In the genomic region with DNA sequence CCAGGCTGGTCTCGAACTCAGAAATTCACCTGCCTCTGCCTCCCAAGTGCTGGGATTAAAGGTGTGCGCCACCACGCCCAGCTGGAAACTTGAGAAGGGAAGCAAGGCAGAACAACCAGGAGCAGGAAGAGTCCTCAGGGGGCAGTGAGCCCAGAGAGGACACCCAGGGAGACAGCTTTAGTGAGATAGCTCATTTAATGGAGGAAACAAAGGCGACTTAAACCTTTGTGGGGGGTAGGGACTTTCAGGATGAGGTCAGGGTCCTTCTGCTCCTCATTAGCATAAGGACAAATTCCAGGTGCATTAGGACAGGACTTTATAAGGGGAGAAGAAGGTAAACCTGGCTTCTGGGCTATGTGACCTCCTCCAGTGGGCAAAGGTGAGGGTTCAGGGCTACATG, we compare ENCODE assay signal across 23 mouse cellular contexts.
DNase-seq lines count a peak whose midpoint lies in the region; ATAC-seq and TF ChIP-seq lines count a peak whose summit lies in the region.
"Had no signal": no experiment of that assay in that cellular context is flagged by ENCODE, and none has a peak within 500 bp of the region (broad histone marks: within the 10 kb centered on the region; RNA-seq: fewer than 3 reads in every experiment).

No protein-coding gene starts in this region.

- no peaks in the 10 kb centered on the region for H3K36me3 ChIP-seq in kidney, embryonic 15.5 days
- no peaks in the 10 kb centered on the region for H3K36me3 ChIP-seq in ES-E14 (ENCODE audit: control insufficient read depth, insufficient read depth, low read length, poor library complexity, severe bottlenecking)
- H3K36me3 ChIP-seq: embryonic facial prominence, embryonic 10.5 days; embryonic facial prominence, embryonic 12.5 days; forebrain, embryonic 15.5 days had no signal

- H3K27ac ChIP-seq in kidney, embryonic 15.5 days: no peak overlapping the region
- no peak overlapping the region for H3K27ac ChIP-seq in ES-E14 (ENCODE audit: insufficient read depth, low read depth, low read length, poor library complexity, severe bottlenecking)
- H3K27ac ChIP-seq: embryonic facial prominence, embryonic 10.5 days; embryonic facial prominence, embryonic 12.5 days; forebrain, embryonic 13.5 days; forebrain, embryonic 15.5 days had no signal

- no peak overlapping the region for H3K9ac ChIP-seq in kidney, embryonic 15.5 days
- H3K9ac ChIP-seq in ES-E14 (ENCODE audit: insufficient read depth, low read depth, low read length, poor library complexity, severe bottlenecking): no peak overlapping the region
- H3K9ac ChIP-seq: embryonic facial prominence, embryonic 12.5 days; forebrain, embryonic 13.5 days; forebrain, embryonic 15.5 days; forebrain, postnatal 0 days had no signal

- peak; percentile 1 for DNase-seq in kidney, adult 9 months
- DNase-seq in ES-E14 (ENCODE audit: low read depth, low spot score): peak; percentile 17
- DNase-seq in ZHBTc4 (ENCODE audit: low read depth, low spot score): peak; percentile 40
- no peak for DNase-seq in lung, postnatal 4 days
- DNase-seq in left cerebral cortex, postnatal 36 days (ENCODE audit: low spot score in 2 of 2): no peak
- DNase-seq in adrenal gland, postnatal 36 days: no peak
- DNase-seq: adrenal gland, adult 2 months; adrenal gland, postnatal 10 days; adrenal gland, postnatal 25 days; B cell, adult 2 months; cerebellum, adult 11-12 months; cerebellum, adult 2 months; cerebellum, adult 9-10 months; cerebellum, postnatal 10 days; cerebellum, postnatal 25 days; forebrain, postnatal 0 days had no signal

- no peaks in the 10 kb centered on the region for H3K9me3 ChIP-seq in kidney, embryonic 15.5 days (replicated peaks)
- no peaks in the 10 kb centered on the region for H3K9me3 ChIP-seq in ES-E14 (ENCODE audit: control insufficient read depth, insufficient read depth, low read depth, low read length)
- H3K9me3 ChIP-seq: embryonic facial prominence, embryonic 10.5 days; embryonic facial prominence, embryonic 12.5 days; forebrain, embryonic 13.5 days; forebrain, embryonic 15.5 days had no signal

- H3K4me1 ChIP-seq in kidney, embryonic 15.5 days: no peaks in the 10 kb centered on the region
- H3K4me1 ChIP-seq in ES-E14 (ENCODE audit: control insufficient read depth in 2 of 2, insufficient read depth in 2 of 2, low read length in 2 of 2, poor library complexity in 1 of 2): peaks cover 3 to 6% of the 10 kb centered on the region in 2 experiments; a peak in 1 of 4 replicates
- H3K4me1 ChIP-seq: embryonic facial prominence, embryonic 10.5 days; embryonic facial prominence, embryonic 12.5 days; forebrain, embryonic 13.5 days; forebrain, embryonic 15.5 days had no signal

- 80% methylated on average over 4 of the region's 4 CpGs for WGBS in kidney, embryonic 15.5 days

- intact Hi-C loops in left cerebral cortex, postnatal 36 days (cut with DNase I): no loop called here

- in situ Hi-C loops in ES-E14 (cut with MboI; ENCODE audit: low sequenced_read_pairs in 2 of 2, unreplicated experiment in 2 of 2): no loop called here

- H3K27me3 ChIP-seq in kidney, embryonic 15.5 days: no peaks in the 10 kb centered on the region
- H3K27me3 ChIP-seq: CH12.LX; embryonic facial prominence, embryonic 12.5 days; forebrain, embryonic 13.5 days; forebrain, embryonic 15.5 days had no signal

- no peak overlapping the region for H3K4me2 ChIP-seq in kidney, embryonic 15.5 days
- H3K4me2 ChIP-seq: embryonic facial prominence, embryonic 12.5 days; forebrain, embryonic 13.5 days; forebrain, embryonic 15.5 days had no signal

- H3K4me3 ChIP-seq in kidney, embryonic 15.5 days (replicated peaks): no peak overlapping the region
- no peak overlapping the region for H3K4me3 ChIP-seq in ES-E14 (ENCODE audit: insufficient read depth in 1 of 2, low read depth in 1 of 2, low read length in 2 of 2, poor library complexity in 1 of 2, severe bottlenecking in 1 of 2)
- H3K4me3 ChIP-seq: embryonic facial prominence, embryonic 10.5 days; embryonic facial prominence, embryonic 12.5 days; forebrain, embryonic 13.5 days; forebrain, embryonic 15.5 days had no signal

- no peak for ATAC-seq in kidney, embryonic 15.5 days (replicated peaks; ENCODE audit: low FRiP score)
- ATAC-seq: CD4-positive, CD25-positive, alpha-beta regulatory T cell, adult 4 months; forebrain, embryonic 13.5 days; forebrain, embryonic 15.5 days; forebrain, postnatal 0 days had no signal

TF ChIP-seq in ES-E14, 5 proteins besides CTCF, POLR2A, EP300 and RAD21:
- no peak for TF ChIP-seq HCFC1 (IDR thresholded peaks at IDR 0.05; ENCODE audit: borderline replicate concordance, insufficient read depth, low read length)
- TF ChIP-seq MAFK (IDR thresholded peaks at IDR 0.05; ENCODE audit: insufficient read depth, low read depth, low read length): no peak
- TF ChIP-seq ZC3H11A (IDR thresholded peaks at IDR 0.05; ENCODE audit: borderline replicate concordance, low read depth, low read length): no peak
- no peak for TF ChIP-seq CHD2 (IDR thresholded peaks at IDR 0.05; ENCODE audit: low read depth, low read length)
- no peak for TF ChIP-seq ZNF384 (IDR thresholded peaks at IDR 0.05; ENCODE audit: low read depth, low read length)

Comparison
In these comparisons a context has a peak if more than half of its experiments do, and no peak if none do; other contexts are left out.
1. DNase-seq: peak in kidney, adult 9 months (single experiment), ES-E14 (single experiment) and ZHBTc4 (single experiment); none in lung, postnatal 4 days (0 of 2), left cerebral cortex, postnatal 36 days (0 of 2) and adrenal gland, postnatal 36 days (0 of 2).